Mouse (Mus musculus): ENCODE results near the gene Ryr1. TPM values are rescaled to one million over a fixed set of nuclear protein-coding genes. Genes with fewer than 3 reads are reported as not detected.
A peak's percentile ranks its signal among the peaks of the same experiment; 100 is the strongest.

Gene Ryr1
- total and polyA plus RNA-seq, 2 experiments from 2014 or later = 7.0 to 15.2 TPM

DNA sequence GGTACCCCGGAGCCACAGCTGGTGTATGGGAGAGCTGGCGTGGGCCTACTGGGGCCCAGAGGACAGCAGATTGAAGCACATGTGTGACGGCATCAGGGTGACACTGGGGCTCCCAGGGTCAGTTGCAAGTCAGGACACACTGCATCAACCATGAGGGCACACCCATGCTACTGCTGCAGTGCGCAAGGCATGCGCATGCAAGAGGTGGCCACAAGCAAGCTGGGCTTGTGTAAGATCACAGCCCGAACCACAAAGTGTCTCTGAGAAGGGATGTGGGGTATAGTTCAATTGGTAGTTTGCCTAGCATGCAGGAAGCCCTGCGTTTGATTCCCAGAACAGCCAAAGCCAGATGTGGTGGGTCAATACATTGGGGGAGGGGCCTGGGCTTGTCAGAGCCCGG is 101.5 kb downstream of the Ryr1 start:
- H3K27ac ChIP-seq (ENCODE audit: low read depth, low read length) = no peak overlapping the region
- H3K36me3 ChIP-seq (ENCODE audit: insufficient read depth, low read length) = no peaks in the 10 kb centered on the region
- no peaks in the 10 kb centered on the region for H3K9me3 ChIP-seq (ENCODE audit: low read length)
- H3K27me3 ChIP-seq (ENCODE audit: insufficient read depth, low read length) = peaks cover 22% of the 10 kb centered on the region
- H3K4me2 ChIP-seq (ENCODE audit: low read depth, low read length, poor library complexity, severe bottlenecking) = no peak overlapping the region
- ATAC-seq (ENCODE audit: low FRiP score) = no peak
- 0 out of 2 replicates have a peak, but pooled peaks cover 3% of the 10 kb centered on the region for H3K4me1 ChIP-seq (ENCODE audit: insufficient read depth, low read length)
- no peak for DNase-seq (ENCODE audit: low spot score)
- no peak overlapping the region for H3K9ac ChIP-seq (replicated peaks; ENCODE audit: low read length, poor library complexity, severe bottlenecking)
- no peak for TF ChIP-seq CTCF (IDR thresholded peaks at IDR 0.05)
- WGBS = 94% methylated on average over 8 of the region's 8 CpGs
- H3K4me3 ChIP-seq (ENCODE audit: low read depth, low read length) = no peak overlapping the region

DNA sequence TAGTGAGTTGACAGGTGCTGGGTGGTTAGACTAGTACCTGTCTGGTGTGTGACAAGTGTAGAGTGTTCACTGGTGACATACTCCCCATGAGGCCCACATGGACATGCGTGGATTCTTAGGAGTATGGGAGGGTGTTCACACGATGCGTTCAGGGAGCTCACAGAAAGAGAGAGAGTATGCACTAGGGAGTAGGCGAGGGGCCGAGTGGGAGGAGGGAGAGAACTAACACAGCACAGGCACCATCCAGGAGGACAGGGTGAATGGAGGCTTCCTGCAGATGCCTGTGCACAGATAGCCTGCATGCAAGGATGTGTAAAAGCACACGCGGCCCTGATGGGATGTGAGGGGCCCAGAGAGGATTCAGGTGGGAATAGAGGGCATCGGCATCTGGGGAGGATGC is 102.5 kb downstream of the Ryr1 start:
- Histone ChIP-seq H3K27me3 (ENCODE audit: insufficient read depth, low read length) (peaks cover 30% of the 10 kb centered on the region), H3K27ac (ENCODE audit: low read depth, low read length) (no peak overlapping the region), H3K9me3 (ENCODE audit: low read length) (no peaks in the 10 kb centered on the region), H3K9ac (replicated peaks; ENCODE audit: low read length, poor library complexity, severe bottlenecking) (no peak overlapping the region), H3K4me3 (ENCODE audit: low read depth, low read length) (no peak overlapping the region), H3K4me1 (ENCODE audit: insufficient read depth, low read length) (0 out of 2 replicates have a peak, but pooled peaks cover 3% of the 10 kb centered on the region), H3K4me2 (ENCODE audit: low read depth, low read length, poor library complexity, severe bottlenecking) (no peak overlapping the region), H3K36me3 (ENCODE audit: insufficient read depth, low read length) (no peaks in the 10 kb centered on the region)
- WGBS = 93% methylated on average over 8 of the region's 8 CpGs
- ATAC-seq (ENCODE audit: low FRiP score) = no peak
- TF ChIP-seq CTCF (IDR thresholded peaks at IDR 0.05) = no peak
- DNase-seq (ENCODE audit: low spot score) = no peak

DNA sequence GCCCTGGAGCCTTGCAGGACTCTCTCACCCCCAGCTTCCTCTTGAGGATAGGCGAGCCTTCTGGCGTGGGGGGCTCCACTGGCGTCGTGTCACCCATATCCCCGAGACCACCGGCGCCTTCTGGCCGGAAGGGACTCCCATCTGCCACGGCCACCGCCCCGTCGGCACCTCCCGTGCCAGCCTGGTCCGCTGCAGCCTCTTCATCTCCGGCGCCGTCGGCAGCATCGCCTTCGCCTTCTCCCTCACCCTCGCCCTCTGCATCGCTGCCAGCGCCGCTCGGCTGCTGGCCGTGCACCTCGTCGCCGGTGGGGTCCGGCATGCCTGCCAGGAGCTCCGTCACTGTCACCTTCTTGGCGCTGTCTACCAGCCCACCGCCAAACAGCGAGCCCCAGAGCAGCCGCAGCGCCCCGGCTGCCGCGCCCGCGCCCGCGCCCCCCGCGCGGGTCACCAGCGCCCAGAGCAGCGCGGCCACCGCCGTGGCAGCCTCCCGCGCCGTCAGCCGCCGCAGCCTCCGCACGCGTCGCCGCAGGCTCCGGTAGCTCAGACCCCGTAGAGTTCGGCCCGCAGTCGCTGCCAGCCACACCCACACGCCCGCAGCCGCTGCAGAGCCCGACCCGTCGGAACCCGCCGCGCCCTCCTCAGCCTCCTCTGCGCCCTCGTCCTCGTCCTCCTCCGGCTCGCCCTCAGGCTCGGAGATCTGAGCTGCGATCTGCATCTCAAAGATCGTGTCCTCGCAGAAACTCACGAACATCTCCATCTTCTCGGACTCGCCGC is 105.3 kb downstream of the Ryr1 start:
- Histone ChIP-seq H3K4me2 (ENCODE audit: low read depth, low read length, poor library complexity, severe bottlenecking) (peak overlapping the region; percentile 45), H3K4me1 (ENCODE audit: insufficient read depth, low read length) (0 out of 2 replicates have a peak, but pooled peaks cover 3% of the 10 kb centered on the region), H3K9me3 (ENCODE audit: low read length) (no peaks in the 10 kb centered on the region), H3K36me3 (ENCODE audit: insufficient read depth, low read length) (no peaks in the 10 kb centered on the region), H3K27me3 (ENCODE audit: insufficient read depth, low read length) (peaks cover 30% of the 10 kb centered on the region), H3K27ac (ENCODE audit: low read depth, low read length) (no peak overlapping the region), H3K9ac (replicated peaks; ENCODE audit: low read length, poor library complexity, severe bottlenecking) (peak overlapping the region; percentile 48; the same call in 1 of the 2 replicates), H3K4me3 (ENCODE audit: low read depth, low read length) (peak overlapping the region; percentile 37)
- ATAC-seq (ENCODE audit: low FRiP score) = no peak
- 5% methylated on average over 71 of the region's 88 CpGs for WGBS
- DNase-seq (ENCODE audit: low spot score) = no peak
- no peak for TF ChIP-seq CTCF (IDR thresholded peaks at IDR 0.05)

DNA sequence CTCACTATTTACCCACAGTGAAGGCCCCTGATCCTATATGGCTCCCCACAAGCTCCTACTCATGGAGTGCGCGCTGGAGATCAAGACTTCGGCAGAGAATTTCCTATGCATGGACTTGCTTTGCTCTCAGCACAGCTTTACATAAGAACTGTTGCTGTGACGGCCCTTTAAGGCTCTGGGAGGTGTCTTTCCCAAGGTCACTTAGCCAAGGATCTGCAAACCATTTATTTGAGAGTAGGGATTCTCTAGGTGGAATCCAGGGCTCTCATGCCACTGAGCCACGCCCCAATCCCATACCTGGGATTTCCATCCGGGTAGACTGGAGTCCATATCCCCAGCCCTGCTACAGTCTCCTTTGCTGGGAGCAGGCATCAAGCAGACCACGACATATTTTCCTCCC is 107.8 kb downstream of the Ryr1 start:
- Histone ChIP-seq H3K4me2 (ENCODE audit: low read depth, low read length, poor library complexity, severe bottlenecking) (no peak overlapping the region), H3K27ac (ENCODE audit: low read depth, low read length) (no peak overlapping the region), H3K4me3 (ENCODE audit: low read depth, low read length) (no peak overlapping the region), H3K9ac (replicated peaks; ENCODE audit: low read length, poor library complexity, severe bottlenecking) (no peak overlapping the region), H3K9me3 (ENCODE audit: low read length) (no peaks in the 10 kb centered on the region), H3K27me3 (ENCODE audit: insufficient read depth, low read length) (peaks cover 30% of the 10 kb centered on the region), H3K4me1 (ENCODE audit: insufficient read depth, low read length) (0 out of 2 replicates have a peak, but pooled peaks cover 3% of the 10 kb centered on the region), H3K36me3 (ENCODE audit: insufficient read depth, low read length) (no peaks in the 10 kb centered on the region)
- TF ChIP-seq CTCF (IDR thresholded peaks at IDR 0.05) = no peak
- no peak for ATAC-seq (ENCODE audit: low FRiP score)
- 81% methylated on average over 7 of the region's 7 CpGs for WGBS
- DNase-seq (ENCODE audit: low spot score) = no peak

DNA sequence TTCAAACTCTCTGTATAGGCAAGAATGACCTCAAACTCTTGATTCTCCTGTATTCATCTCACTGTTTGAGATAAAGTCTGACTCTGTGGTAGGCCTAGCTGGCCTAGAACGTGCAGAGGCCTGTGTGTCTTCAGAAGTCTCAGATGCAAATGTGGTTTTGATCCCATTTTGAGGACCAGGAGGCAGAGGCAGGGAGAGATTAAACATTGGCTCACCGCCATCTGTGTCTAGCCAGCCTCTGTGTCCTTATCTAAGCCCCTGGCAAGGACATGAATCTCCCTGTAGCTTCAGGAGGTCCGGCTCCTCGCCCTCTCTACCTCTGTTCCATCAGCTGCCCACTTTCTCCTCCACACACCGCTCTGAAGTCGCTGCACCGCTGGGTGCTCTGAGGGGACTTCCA is 108.5 kb downstream of the Ryr1 start:
- no peak for DNase-seq (ENCODE audit: low spot score)
- Histone ChIP-seq H3K36me3 (ENCODE audit: insufficient read depth, low read length) (no peaks in the 10 kb centered on the region), H3K27me3 (ENCODE audit: insufficient read depth, low read length) (peaks cover 30% of the 10 kb centered on the region), H3K9ac (replicated peaks; ENCODE audit: low read length, poor library complexity, severe bottlenecking) (no peak overlapping the region), H3K27ac (ENCODE audit: low read depth, low read length) (no peak overlapping the region), H3K9me3 (ENCODE audit: low read length) (no peaks in the 10 kb centered on the region), H3K4me1 (ENCODE audit: insufficient read depth, low read length) (0 out of 2 replicates have a peak, but pooled peaks cover 3% of the 10 kb centered on the region), H3K4me3 (ENCODE audit: low read depth, low read length) (no peak overlapping the region), H3K4me2 (ENCODE audit: low read depth, low read length, poor library complexity, severe bottlenecking) (no peak overlapping the region)
- no peak for ATAC-seq (ENCODE audit: low FRiP score)
- WGBS = 88% methylated on average over 7 of the region's 7 CpGs
- TF ChIP-seq CTCF (IDR thresholded peaks at IDR 0.05) = no peak

DNA sequence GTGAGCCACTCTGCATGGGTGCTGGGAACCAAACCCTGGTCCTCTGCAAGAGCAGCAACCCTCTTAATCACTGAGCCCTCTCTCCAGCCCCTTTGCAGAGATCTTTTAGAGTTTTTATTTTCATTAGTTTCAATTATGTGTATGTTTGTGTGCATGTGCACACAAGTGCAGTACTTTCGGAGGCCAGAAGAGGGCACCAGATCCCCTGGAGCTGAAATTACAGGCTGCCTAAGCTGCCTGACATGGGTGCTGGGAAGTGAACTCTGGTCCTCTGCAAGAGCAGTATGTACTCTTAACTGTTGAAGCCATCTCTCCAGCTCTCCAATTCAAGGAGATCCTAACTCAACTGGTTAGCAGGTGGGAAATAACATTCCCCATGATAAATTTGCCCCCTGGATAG is 110.0 kb downstream of the Ryr1 start:
- 97% methylated on average over 1 of the region's 1 CpGs for WGBS
- no peaks in the 10 kb centered on the region for H3K36me3 ChIP-seq (ENCODE audit: insufficient read depth, low read length)
- no peak overlapping the region for H3K4me3 ChIP-seq (ENCODE audit: low read depth, low read length)
- peaks cover 22% of the 10 kb centered on the region for H3K27me3 ChIP-seq (ENCODE audit: insufficient read depth, low read length)
- DNase-seq (ENCODE audit: low spot score) = no peak
- no peak for ATAC-seq (ENCODE audit: low FRiP score)
- peak; percentile 35; the same call in 1 of the 2 replicates for TF ChIP-seq CTCF (IDR thresholded peaks at IDR 0.05)
- H3K9me3 ChIP-seq (ENCODE audit: low read length) = no peaks in the 10 kb centered on the region
- no peak overlapping the region for H3K4me2 ChIP-seq (ENCODE audit: low read depth, low read length, poor library complexity, severe bottlenecking)
- H3K4me1 ChIP-seq (ENCODE audit: insufficient read depth, low read length) = 0 out of 2 replicates have a peak, but pooled peaks cover 3% of the 10 kb centered on the region
- H3K9ac ChIP-seq (replicated peaks; ENCODE audit: low read length, poor library complexity, severe bottlenecking) = no peak overlapping the region
- no peak overlapping the region for H3K27ac ChIP-seq (ENCODE audit: low read depth, low read length)
